Mouse (Mus musculus) induced T-regulatory cell, adult 2 months (primary cell): ENCODE measurements around the gene 4922502D21Rik.
A peak's percentile ranks its signal among the peaks of the same experiment; 100 is the strongest.

Source experiments
- DNase-seq: peaks from one replicate; pipeline ENCODE4 v3.0.0-alpha.2; 2012; ENCODE audit warnings: low read depth

4922502D21Rik gene

DNA sequence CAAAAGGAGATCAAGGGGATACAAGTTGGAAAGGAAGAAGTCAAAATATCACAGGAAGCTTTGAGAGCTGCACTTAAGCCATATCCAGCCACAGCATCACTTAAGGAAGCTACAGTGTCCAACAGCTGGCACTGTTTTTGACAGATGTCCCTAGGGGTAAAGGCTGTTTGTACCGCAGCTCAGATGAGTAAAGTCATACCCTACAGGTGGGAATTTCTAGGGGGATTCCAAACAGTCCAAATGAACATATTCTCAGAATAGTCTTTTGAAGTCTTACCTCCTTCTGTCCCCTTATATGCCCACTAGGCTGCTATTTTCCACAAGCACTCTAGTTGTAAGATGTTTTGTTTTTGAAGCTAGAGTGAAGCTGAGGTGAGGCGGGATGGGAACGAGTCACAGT lies 19.1 kb downstream of the 4922502D21Rik start:
- peak; percentile 49 for DNase-seq

DNA sequence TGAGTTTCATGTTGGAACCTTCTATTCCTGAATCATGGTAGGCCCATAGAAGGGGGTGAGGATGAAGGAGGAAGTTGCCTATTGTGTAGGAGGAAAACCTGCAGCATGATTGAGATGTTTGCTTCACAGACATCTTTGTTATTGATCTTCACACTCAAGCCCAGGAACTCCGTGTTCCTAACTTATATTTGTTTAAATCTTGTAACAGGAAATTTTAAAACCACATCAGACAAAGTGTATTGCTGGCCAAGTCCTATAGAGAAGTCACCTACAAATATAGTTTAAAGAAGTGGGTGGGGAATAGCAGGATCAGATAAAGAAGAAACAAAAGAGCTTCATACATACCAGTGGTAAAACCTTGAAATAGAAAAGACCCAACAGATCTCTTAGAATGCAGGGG lies 27.4 kb downstream of the 4922502D21Rik start:
- DNase-seq: peak; percentile 56

- no peak for DNase-seq
Measured at GRCm38 (mm10) chr6:129288708-129289107, 42.9 kb downstream of the 4922502D21Rik start.

DNA sequence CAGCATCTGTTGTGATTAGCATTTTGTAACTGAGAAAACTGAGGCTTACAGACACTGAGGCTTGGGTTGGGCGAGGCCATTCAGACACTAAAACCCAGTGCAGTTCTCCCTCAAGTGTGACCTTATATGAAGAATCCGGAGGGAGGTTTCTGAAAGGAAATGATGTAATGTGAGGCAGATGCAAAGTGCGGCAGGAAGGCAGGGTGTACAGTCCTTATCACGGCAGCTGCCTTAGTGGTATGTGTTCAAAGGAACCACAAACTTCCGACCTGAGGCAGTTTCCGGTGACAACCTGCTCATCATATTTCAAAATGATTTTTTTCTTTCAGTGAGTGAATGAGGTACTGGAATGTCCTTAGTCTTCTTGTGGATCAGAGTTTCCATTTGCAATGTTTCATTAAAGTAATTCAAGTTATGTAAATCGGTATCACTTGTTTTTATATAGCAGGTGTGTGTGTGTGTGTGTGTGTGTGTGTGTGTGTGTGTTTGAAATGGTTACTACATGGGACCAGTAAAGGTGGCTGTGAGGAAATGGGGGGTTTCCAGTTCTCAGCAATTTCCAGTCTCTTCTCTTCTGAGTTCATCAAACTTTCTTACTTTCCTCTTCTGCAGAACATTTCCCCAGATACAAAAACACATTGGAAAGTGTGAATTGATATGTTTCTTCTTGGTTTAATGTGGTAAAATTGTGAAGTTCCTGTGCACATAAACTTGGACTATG lies 47.1 kb downstream of the 4922502D21Rik start:
- peak; percentile 96 for DNase-seq

DNA sequence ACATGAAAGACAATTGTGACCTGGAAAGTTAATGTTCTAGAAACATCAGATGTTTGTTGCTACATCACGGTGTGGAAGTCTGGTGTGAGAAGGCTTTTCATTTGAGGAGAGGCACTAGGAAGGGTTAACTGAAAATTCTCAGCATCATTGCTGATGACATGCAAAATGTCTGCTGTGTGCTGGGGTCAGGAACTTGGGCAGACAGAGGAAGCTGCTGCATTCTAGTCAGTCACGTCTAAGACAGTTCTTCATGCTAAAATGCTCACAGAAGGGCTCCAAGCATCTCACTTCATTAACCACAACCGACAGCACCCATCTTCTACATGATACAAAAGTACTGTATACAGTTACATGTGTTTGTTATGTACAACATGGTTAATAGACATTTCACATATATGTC lies 48.3 kb downstream of the 4922502D21Rik start:
- DNase-seq: peak; percentile 73

DNA sequence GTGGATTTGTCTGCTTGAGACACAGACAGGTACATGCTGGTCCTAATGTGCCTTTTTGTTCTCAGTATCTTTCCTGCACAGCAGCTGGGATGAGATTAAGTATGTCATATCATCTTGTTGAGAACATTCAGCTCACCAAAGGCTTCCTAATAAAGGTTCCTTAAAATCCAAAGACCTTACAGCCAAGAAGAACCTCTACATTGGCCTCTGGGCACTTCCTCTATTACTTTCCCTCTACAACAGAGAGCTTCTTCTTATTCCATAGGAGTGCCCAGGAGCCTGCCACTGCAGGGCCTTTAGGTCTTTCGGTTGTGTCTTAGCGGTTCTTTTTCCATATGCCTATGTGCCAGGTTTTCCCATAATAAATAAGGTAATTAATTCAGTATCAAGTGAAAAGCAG lies 55.1 kb downstream of the 4922502D21Rik start:
- no peak for DNase-seq

DNA sequence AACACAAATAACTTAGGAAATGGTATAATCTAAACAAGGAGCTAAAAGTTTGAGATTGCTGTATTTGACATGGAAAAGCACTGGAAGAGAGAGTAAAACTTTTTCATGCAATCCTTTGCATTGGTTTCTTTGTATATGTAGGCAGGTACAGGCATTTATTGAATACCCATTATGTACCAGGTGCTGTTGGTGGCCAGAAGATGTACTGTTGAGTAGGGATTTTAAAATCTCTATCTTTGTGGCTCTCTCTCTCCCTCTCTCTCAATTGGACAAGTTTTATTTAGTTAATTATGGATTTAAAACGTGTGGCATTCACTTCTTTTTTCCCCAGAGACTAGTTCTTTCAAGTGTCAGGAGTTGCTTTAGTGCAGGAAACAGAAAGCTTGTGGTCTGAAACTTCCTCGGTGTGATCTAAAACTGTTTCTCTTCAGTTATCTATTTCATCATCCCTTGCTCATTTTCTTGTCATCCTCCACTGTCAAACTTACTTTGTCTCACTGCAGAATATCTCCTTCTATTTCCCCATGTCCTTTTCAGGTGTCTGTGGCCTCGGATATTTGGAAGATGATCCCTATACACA lies 55.9 kb downstream of the 4922502D21Rik start:
- peak; percentile 84 for DNase-seq

DNA sequence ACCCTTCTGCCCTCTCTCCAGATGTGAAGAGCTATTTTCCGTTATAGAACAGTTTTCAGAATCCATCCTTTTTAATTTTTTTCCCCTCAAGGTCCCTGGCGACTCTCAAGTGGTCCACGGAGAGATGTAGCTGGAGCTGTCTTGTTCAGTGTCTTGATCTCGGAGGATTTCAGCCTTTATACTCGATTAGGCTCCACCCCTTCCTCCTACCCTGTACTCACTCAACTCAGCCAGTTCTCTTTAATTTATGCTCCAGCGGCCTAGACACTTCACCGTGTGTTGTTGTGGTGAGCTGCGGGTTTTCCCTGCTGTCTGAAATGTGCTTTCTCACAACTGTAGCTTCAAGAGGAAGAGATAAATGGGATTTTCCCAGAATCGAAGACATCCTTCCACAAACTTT lies 56.4 kb downstream of the 4922502D21Rik start, which contains the start of gene Cd69:
Cd69 (minus strand) TSS at position 217 of the 400 bp plus-strand sequence.
- DNase-seq: peak; percentile 98

DNA sequence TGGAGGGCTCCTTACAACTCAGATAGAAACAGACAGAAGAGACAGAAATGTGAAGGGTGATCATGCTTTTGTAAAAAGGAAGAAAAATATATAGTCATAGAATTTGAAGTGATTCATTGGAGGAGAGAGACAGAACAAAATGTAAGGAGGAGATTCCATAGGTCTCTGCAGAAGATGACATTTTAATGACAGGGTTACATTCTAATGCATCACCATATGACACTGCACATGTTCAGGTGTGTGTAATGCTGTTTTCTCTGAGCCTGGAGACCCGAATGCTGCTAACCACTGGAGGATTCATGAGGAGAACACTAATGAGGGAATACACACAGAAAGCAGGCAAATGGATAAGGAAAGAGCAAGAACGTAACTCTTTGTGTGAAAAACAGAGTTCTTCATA lies 57.1 kb downstream of the 4922502D21Rik start:
- DNase-seq: peak; percentile 73

DNA sequence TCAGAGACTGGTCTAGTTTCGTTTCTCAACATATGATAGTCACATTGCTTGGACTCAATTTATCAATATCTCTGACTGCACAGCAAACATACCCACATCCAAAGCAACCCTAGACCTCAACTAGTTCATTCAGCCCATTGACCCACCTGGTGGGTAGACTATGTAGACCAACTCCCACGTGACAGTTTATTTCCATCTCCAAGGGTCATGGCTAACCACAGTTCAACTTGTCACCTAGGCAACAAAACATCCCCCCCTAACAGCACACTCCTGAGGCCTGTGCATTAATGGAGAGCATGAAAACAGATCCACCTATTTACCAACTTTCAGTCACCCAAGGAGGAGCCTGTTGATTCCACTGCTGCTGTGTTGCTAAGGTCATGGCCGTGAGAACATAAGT lies 57.9 kb downstream of the 4922502D21Rik start:
- peak; percentile 94 for DNase-seq
